Mouse (Mus musculus) leukemia stem cell, adult 10-12 weeks (primary cell): ENCODE results near the gene Ifna9. TPM values are rescaled to one million over a fixed set of nuclear protein-coding genes. Genes with fewer than 3 reads are reported as not detected.

Experiments used
- polyA plus RNA-seq: library from polyadenylated mRNA; stranded (reverse); fragments of >175 nt; gene quantifications from 2 replicates; pipeline ENCODE4 v1.2.3, GENCODE M21; 2012; ENCODE audit warnings: low replicate concordance

Gene Ifna9
- not detected in 2 replicates for polyA plus RNA-seq

GRCm38 (mm10) chr4:88592285-88592684 is at the start of gene Ifna9:
Gene Ifna9 (minus strand): TSS chr4:88592385.

GRCm38 (mm10) chr4:88634311-88634710 is 42.1 kb upstream of the Ifna9 start, which contains the start of gene C87499:
Gene C87499 (minus strand): TSS chr4:88634411.

GRCm38 (mm10) chr4:88603276-88603675 is 11.1 kb upstream of the Ifna9 start, which contains the start of gene Ifna12:
Gene Ifna12 (minus strand): TSS chr4:88603376.

GRCm38 (mm10) chr4:88571698-88572097 is 20.5 kb downstream of the Ifna9 start, which contains the start of gene Ifna14:
Gene Ifna14 (minus strand): TSS chr4:88571798.

GRCm38 (mm10) chr4:88558145-88558544 is 34.0 kb downstream of the Ifna9 start, which contains the start of gene Ifna15:
Gene Ifna15 (minus strand): TSS chr4:88558245.

Other genes starting within 250 kb of the Ifna9 start
- gene Hacd4, start 153.5 kb downstream of the Ifna9 start, polyA plus RNA-seq: 0.36 TPM in 1 of 2 replicates, not detected in the other
- gene Ifnb1, start 69.6 kb downstream of the Ifna9 start, polyA plus RNA-seq: not detected in 2 replicates
- gene Ifna15, start 34.1 kb downstream of the Ifna9 start, polyA plus RNA-seq: not detected in 2 replicates
- not detected in 2 replicates for gene Ifna14, start 20.6 kb downstream of the Ifna9 start, polyA plus RNA-seq
- not detected in 2 replicates for gene Ifna12, start 11.0 kb upstream of the Ifna9 start, polyA plus RNA-seq
- not detected in 2 replicates for gene C87499, start 42.0 kb upstream of the Ifna9 start, polyA plus RNA-seq
- gene Ifna13, start 52.1 kb upstream of the Ifna9 start, polyA plus RNA-seq: not detected in 2 replicates
- not detected in 2 replicates for gene Ifna16, start 84.5 kb upstream of the Ifna9 start, polyA plus RNA-seq
- not detected in 2 replicates for gene Ifna2, start 91.5 kb upstream of the Ifna9 start, polyA plus RNA-seq
- not detected in 2 replicates for gene Ifnab, start 99.0 kb upstream of the Ifna9 start, polyA plus RNA-seq
- not detected in 2 replicates for gene Gm26566, start 129.4 kb upstream of the Ifna9 start, polyA plus RNA-seq
- 5.7 and 6.4 TPM in 2 replicates for gene Klhl9, start 130.1 kb upstream of the Ifna9 start, polyA plus RNA-seq
- not detected in 2 replicates for gene Gm13271, start 162.5 kb upstream of the Ifna9 start, polyA plus RNA-seq
- gene Gm13283, start 167.7 kb upstream of the Ifna9 start, polyA plus RNA-seq: not detected in 2 replicates
- not detected in 2 replicates for gene Gm13290, start 181.4 kb upstream of the Ifna9 start, polyA plus RNA-seq
- gene Gm13289, start 184.5 kb upstream of the Ifna9 start, polyA plus RNA-seq: not detected in 2 replicates
- gene Gm13272, start 187.5 kb upstream of the Ifna9 start, polyA plus RNA-seq: not detected in 2 replicates
- gene Ifnz, start 189.7 kb upstream of the Ifna9 start, polyA plus RNA-seq: not detected in 2 replicates
- not detected in 2 replicates for gene Gm13276, start 193.3 kb upstream of the Ifna9 start, polyA plus RNA-seq
- gene Gm13277, start 196.2 kb upstream of the Ifna9 start, polyA plus RNA-seq: not detected in 2 replicates
- not detected in 2 replicates for gene Gm13278, start 199.2 kb upstream of the Ifna9 start, polyA plus RNA-seq
- gene Gm13275, start 202.1 kb upstream of the Ifna9 start, polyA plus RNA-seq: not detected in 2 replicates
- not detected in 2 replicates for gene Gm13279, start 205.0 kb upstream of the Ifna9 start, polyA plus RNA-seq
- gene Gm13285, start 207.3 kb upstream of the Ifna9 start, polyA plus RNA-seq: not detected in 2 replicates
- gene Gm13287, start 210.9 kb upstream of the Ifna9 start, polyA plus RNA-seq: not detected in 2 replicates
- gene Gm13288, start 213.1 kb upstream of the Ifna9 start, polyA plus RNA-seq: not detected in 2 replicates
- not detected in 2 replicates for gene Ifna7, start 223.8 kb upstream of the Ifna9 start, polyA plus RNA-seq
- gene Ifna11, start 227.6 kb upstream of the Ifna9 start, polyA plus RNA-seq: not detected in 2 replicates
- not detected in 2 replicates for gene Ifna6, start 235.0 kb upstream of the Ifna9 start, polyA plus RNA-seq
- not detected in 2 replicates for gene Ifna5, start 243.1 kb upstream of the Ifna9 start, polyA plus RNA-seq
- gene Ifna4, start 249.5 kb upstream of the Ifna9 start, polyA plus RNA-seq: not detected in 2 replicates